Mouse (Mus musculus): ENCODE measurements around the gene Mafg. TPM values are rescaled to one million over a fixed set of nuclear protein-coding genes. Genes with fewer than 3 reads are reported as not detected.

The Mafg gene
- polyA plus RNA-seq, 1 experiment from 2014 or later = 14.7 TPM

GRCm38 (mm10) chr11:120627468-120628300, 5.7 kb downstream of the Mafg start:
- no peaks in the 10 kb centered on the region for H3K9me3 ChIP-seq (replicated peaks; ENCODE audit: control insufficient read depth, low read length)
- H3K27me3 ChIP-seq (ENCODE audit: control insufficient read depth, insufficient read depth, low read length) = no peaks in the 10 kb centered on the region
- ATAC-seq (replicated peaks; ENCODE audit: extremely low read depth, insufficient read depth, low FRiP score) = no peak
- peak overlapping the region; percentile 26; the same call in 1 of the 2 replicates for H3K9ac ChIP-seq (ENCODE audit: low read length)
- no peak overlapping the region for H3K4me3 ChIP-seq (ENCODE audit: low read length)
- H3K36me3 ChIP-seq (ENCODE audit: control insufficient read depth, insufficient read depth) = peaks cover 8% of the 10 kb centered on the region
- H3K27ac ChIP-seq (ENCODE audit: low read length) = 0 out of 2 replicates have a peak overlapping the region, but pooled peaks have one; percentile 34
- WGBS = 82% methylated on average over 22 of the region's 22 CpGs
- peaks cover 44% of the 10 kb centered on the region for H3K4me1 ChIP-seq (ENCODE audit: control insufficient read depth, insufficient read depth, low read length)
- H3K4me2 ChIP-seq (ENCODE audit: low read depth, low read length) = peak overlapping the region; percentile 15; the same call in 1 of the 2 replicates

GRCm38 (mm10) chr11:120626785-120627467, 6.5 kb downstream of the Mafg start:
- H3K4me3 ChIP-seq (ENCODE audit: low read length) = no peak overlapping the region
- no peaks in the 10 kb centered on the region for H3K9me3 ChIP-seq (replicated peaks; ENCODE audit: control insufficient read depth, low read length)
- peaks cover 39% of the 10 kb centered on the region for H3K4me1 ChIP-seq (ENCODE audit: control insufficient read depth, insufficient read depth, low read length)
- no peak for ATAC-seq (replicated peaks; ENCODE audit: extremely low read depth, insufficient read depth, low FRiP score)
- 89% methylated on average over 11 of the region's 11 CpGs for WGBS
- H3K4me2 ChIP-seq (ENCODE audit: low read depth, low read length) = no peak overlapping the region
- peaks cover 11% of the 10 kb centered on the region for H3K36me3 ChIP-seq (ENCODE audit: control insufficient read depth, insufficient read depth)
- 0 out of 2 replicates have a peak overlapping the region, but pooled peaks have one; percentile 34 for H3K27ac ChIP-seq (ENCODE audit: low read length)
- peak overlapping the region; percentile 26; the same call in 1 of the 2 replicates for H3K9ac ChIP-seq (ENCODE audit: low read length)
- H3K27me3 ChIP-seq (ENCODE audit: control insufficient read depth, insufficient read depth, low read length) = no peaks in the 10 kb centered on the region

GRCm38 (mm10) chr11:120625152-120625775, 8.1 kb downstream of the Mafg start, which contains the start of gene Sirt7:
Gene Sirt7, minus strand, starts transcription at chr11:120625240.
- Histone ChIP-seq H3K4me2 (ENCODE audit: low read depth, low read length) (peak within 1 kb of the TSS; percentile 100), H3K9me3 (replicated peaks; ENCODE audit: control insufficient read depth, low read length) (no peaks in the 10 kb centered on the region), H3K27ac (ENCODE audit: low read length) (peak within 1 kb of the TSS; percentile 82), H3K9ac (ENCODE audit: low read length) (peak within 1 kb of the TSS; percentile 83), H3K4me1 (ENCODE audit: control insufficient read depth, insufficient read depth, low read length) (peaks cover 23% of the 10 kb centered on the region), H3K36me3 (ENCODE audit: control insufficient read depth, insufficient read depth) (peaks cover 17% of the 10 kb centered on the region), H3K27me3 (ENCODE audit: control insufficient read depth, insufficient read depth, low read length) (no peaks in the 10 kb centered on the region), H3K4me3 (ENCODE audit: low read length) (peak within 1 kb of the TSS; percentile 99)
- peak; percentile 5; the same call in 1 of the 2 replicates for ATAC-seq (replicated peaks; ENCODE audit: extremely low read depth, insufficient read depth, low FRiP score)
- WGBS = 13% methylated on average over 5 of the region's 5 CpGs

GRCm38 (mm10) chr11:120624680-120625111, 8.7 kb downstream of the Mafg start:
- Histone ChIP-seq H3K27me3 (ENCODE audit: control insufficient read depth, insufficient read depth, low read length) (no peaks in the 10 kb centered on the region), H3K4me1 (ENCODE audit: control insufficient read depth, insufficient read depth, low read length) (peaks cover 18% of the 10 kb centered on the region), H3K9ac (ENCODE audit: low read length) (peak overlapping the region; percentile 83), H3K9me3 (replicated peaks; ENCODE audit: control insufficient read depth, low read length) (no peaks in the 10 kb centered on the region), H3K4me3 (ENCODE audit: low read length) (peak overlapping the region; percentile 99), H3K27ac (ENCODE audit: low read length) (peak overlapping the region; percentile 82), H3K4me2 (ENCODE audit: low read depth, low read length) (peak overlapping the region; percentile 100), H3K36me3 (ENCODE audit: control insufficient read depth, insufficient read depth) (peaks cover 22% of the 10 kb centered on the region)
- ATAC-seq (replicated peaks; ENCODE audit: extremely low read depth, insufficient read depth, low FRiP score) = peak; percentile 82
- WGBS = under 1% methylated on average over 51 of the region's 53 CpGs

- no peaks in the 10 kb centered on the region for H3K27me3 ChIP-seq (ENCODE audit: control insufficient read depth, insufficient read depth, low read length)
- peak overlapping the region; percentile 99 for H3K4me3 ChIP-seq (ENCODE audit: low read length)
- H3K36me3 ChIP-seq (ENCODE audit: control insufficient read depth, insufficient read depth) = peaks cover 20% of the 10 kb centered on the region
- no peaks in the 10 kb centered on the region for H3K9me3 ChIP-seq (replicated peaks; ENCODE audit: control insufficient read depth, low read length)
- H3K4me2 ChIP-seq (ENCODE audit: low read depth, low read length) = peak overlapping the region; percentile 100
- H3K4me1 ChIP-seq (ENCODE audit: control insufficient read depth, insufficient read depth, low read length) = peaks cover 13% of the 10 kb centered on the region
- ATAC-seq (replicated peaks; ENCODE audit: extremely low read depth, insufficient read depth, low FRiP score) = peak; percentile 76
- peak overlapping the region; percentile 76 for H3K27ac ChIP-seq (ENCODE audit: low read length)
- WGBS = 13% methylated on average over 30 of the region's 30 CpGs
- H3K9ac ChIP-seq (ENCODE audit: low read length) = peak overlapping the region; percentile 83
Observed at GRCm38 (mm10) chr11:120623961-120624679, 9.3 kb downstream of the Mafg start.

- peaks cover 13% of the 10 kb centered on the region for H3K4me1 ChIP-seq (ENCODE audit: control insufficient read depth, insufficient read depth, low read length)
- H3K27me3 ChIP-seq (ENCODE audit: control insufficient read depth, insufficient read depth, low read length) = no peaks in the 10 kb centered on the region
- ATAC-seq (replicated peaks; ENCODE audit: extremely low read depth, insufficient read depth, low FRiP score) = no peak
- no peaks in the 10 kb centered on the region for H3K9me3 ChIP-seq (replicated peaks; ENCODE audit: control insufficient read depth, low read length)
- no peak overlapping the region for H3K4me3 ChIP-seq (ENCODE audit: low read length)
- no peak overlapping the region for H3K9ac ChIP-seq (ENCODE audit: low read length)
- no peak overlapping the region for H3K27ac ChIP-seq (ENCODE audit: low read length)
- H3K4me2 ChIP-seq (ENCODE audit: low read depth, low read length) = no peak overlapping the region
- WGBS = 88% methylated on average over 6 of the region's 6 CpGs
- peaks cover 19% of the 10 kb centered on the region for H3K36me3 ChIP-seq (ENCODE audit: control insufficient read depth, insufficient read depth)
Observed at GRCm38 (mm10) chr11:120622805-120623204, 10.6 kb downstream of the Mafg start.

GRCm38 (mm10) chr11:120620195-120620594, 13.2 kb downstream of the Mafg start:
- H3K9me3 ChIP-seq (replicated peaks; ENCODE audit: control insufficient read depth, low read length) = no peaks in the 10 kb centered on the region
- no peak overlapping the region for H3K4me2 ChIP-seq (ENCODE audit: low read depth, low read length)
- H3K36me3 ChIP-seq (ENCODE audit: control insufficient read depth, insufficient read depth) = peaks cover 20% of the 10 kb centered on the region
- H3K27me3 ChIP-seq (ENCODE audit: control insufficient read depth, insufficient read depth, low read length) = no peaks in the 10 kb centered on the region
- H3K27ac ChIP-seq (ENCODE audit: low read length) = no peak overlapping the region
- no peak for ATAC-seq (replicated peaks; ENCODE audit: extremely low read depth, insufficient read depth, low FRiP score)
- peaks cover 14% of the 10 kb centered on the region for H3K4me1 ChIP-seq (ENCODE audit: control insufficient read depth, insufficient read depth, low read length)
- no peak overlapping the region for H3K4me3 ChIP-seq (ENCODE audit: low read length)
- WGBS = 90% methylated on average over 14 of the region's 14 CpGs
- no peak overlapping the region for H3K9ac ChIP-seq (ENCODE audit: low read length)

All from heart, embryonic 16.5 days (tissue).